Mouse (Mus musculus) cerebellum, adult 2 months (tissue): ENCODE measurements around the gene Rps6.

Experiments used
- CTCF ChIP-seq: fragments of 200-500 bp; IDR thresholded peaks from 2 replicates; pipeline ENCODE4 v1.5.1; 2011; ENCODE audit warnings: low read depth, mild to moderate bottlenecking, control low read depth, low read length, moderate library complexity, borderline replicate concordance; ENCODE audit not compliant: insufficient read depth
- POLR2A ChIP-seq: fragments of 200-500 bp; IDR thresholded peaks from 2 replicates; pipeline ENCODE4 v1.6.1; 2011; ENCODE audit warnings: low read length, control low read depth, borderline replicate concordance; ENCODE audit not compliant: insufficient read depth

- TF ChIP-seq CTCF (no peak), POLR2A (no peak)
Measured at GRCm38 (mm10) chr4:86882413-86882812, 25.2 kb upstream of the Rps6 start.
